Mouse (Mus musculus) lung, postnatal 0 days (tissue): ENCODE measurements around the gene Ak8.

Source experiments
- CTCF ChIP-seq: IDR thresholded peaks from 2 replicates; pipeline ENCODE4 v1.5.1; 2016; ENCODE audit warnings: antibody characterized with exemption, mild to moderate bottlenecking
- EP300 ChIP-seq: IDR thresholded peaks from 2 replicates; pipeline ENCODE4 v1.6.1; 2016; ENCODE audit warnings: antibody characterized with exemption, mild to moderate bottlenecking, control low read depth

DNA sequence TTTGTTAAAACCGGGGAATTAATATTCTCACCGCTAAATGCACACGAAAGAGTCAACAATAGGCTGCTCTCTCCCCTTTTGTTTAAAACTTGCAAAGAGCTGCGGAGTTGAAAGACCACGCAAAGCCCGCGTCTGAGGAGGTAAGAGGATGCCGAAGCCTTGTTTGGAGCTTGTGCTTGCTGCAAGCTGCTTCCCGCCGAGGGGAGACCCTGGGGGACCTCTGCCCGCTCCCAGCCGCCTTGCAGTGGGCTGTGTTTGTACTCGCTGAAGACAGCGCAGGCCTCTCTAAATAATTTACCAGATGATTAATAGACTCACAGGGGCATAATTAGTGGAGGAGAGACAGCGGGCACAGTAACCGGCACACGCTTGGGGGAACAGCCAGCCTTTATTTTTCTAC lies 51.2 kb downstream of the Ak8 start:
- TF ChIP-seq CTCF (no peak), EP300 (no peak)
